Mouse (Mus musculus) granulocyte monocyte progenitor cell, adult 5-6 weeks (primary cell): ENCODE data around the gene Olfr551. TPM values are rescaled to one million over a fixed set of nuclear protein-coding genes. Genes with fewer than 3 reads are reported as not detected.
"Not testable (repeated sequence)": the region's sequence is repeated elsewhere in the genome, so short reads cannot be mapped to it uniquely, and the experiment has no call there.

Experiments used
- ATAC-seq: replicated peaks from 2 replicates; pipeline ENCODE4 v1.8.0; 2016; ENCODE audit warnings: mild to moderate bottlenecking, moderate TSS enrichment, inconsistent platforms; ENCODE audit not compliant: poor library complexity, severe bottlenecking
- total RNA-seq, 2 experiments: library from RNA; stranded (forward) in 1 of 2; stranded (reverse) in 1 of 2; fragments of 200-712, 200-1000 nt in 1 of 2; fragments of >200 nt in 1 of 2; fragmentation: Nextera tagmentation in 1 of 2; gene quantifications; 2 replicates each; pipeline ENCODE4 v1.2.3; 2014 to 2017

Olfr551 gene
- total RNA-seq (2014; fragmentation: Nextera tagmentation) (not detected in 2 replicates), total RNA-seq (2017) (not detected in 2 replicates)

- no peak for ATAC-seq
These were observed at the start of gene Olfr551 for GRCm38 (mm10) chr7:102591786-102592185. TSS of gene Olfr551 (minus strand) at chr7:102591886.

- no peak for ATAC-seq
These were observed 46.4 kb upstream of the Olfr551 start, which contains the start of gene Olfr554 for GRCm38 (mm10) chr7:102638132-102638531. TSS of gene Olfr554 (plus strand) at chr7:102638432.

DNA sequence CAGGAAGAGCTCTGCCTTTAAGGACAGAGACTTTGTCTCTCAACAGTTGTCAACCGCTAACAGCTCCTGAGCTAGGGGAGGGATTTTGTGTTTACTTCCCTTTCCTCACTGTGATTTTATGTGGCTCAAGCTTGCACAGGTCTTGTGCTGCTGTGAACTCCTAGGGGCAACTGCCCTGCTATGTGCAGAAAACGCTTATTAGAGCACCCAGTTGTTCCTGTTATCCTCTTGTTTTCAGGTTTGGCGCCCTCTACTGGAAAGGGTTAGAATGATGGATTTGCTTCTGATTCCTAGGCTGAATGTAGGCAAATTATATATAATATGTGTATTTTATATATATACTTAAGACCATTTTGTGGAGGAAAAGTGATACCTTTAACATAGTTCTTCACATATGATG is 45.0 kb upstream of the Olfr551 start:
- peak; percentile 91 for ATAC-seq

- ATAC-seq = not testable (repeated sequence)
These were observed 28.7 kb upstream of the Olfr551 start for GRCm38 (mm10) chr7:102620368-102620767.

DNA sequence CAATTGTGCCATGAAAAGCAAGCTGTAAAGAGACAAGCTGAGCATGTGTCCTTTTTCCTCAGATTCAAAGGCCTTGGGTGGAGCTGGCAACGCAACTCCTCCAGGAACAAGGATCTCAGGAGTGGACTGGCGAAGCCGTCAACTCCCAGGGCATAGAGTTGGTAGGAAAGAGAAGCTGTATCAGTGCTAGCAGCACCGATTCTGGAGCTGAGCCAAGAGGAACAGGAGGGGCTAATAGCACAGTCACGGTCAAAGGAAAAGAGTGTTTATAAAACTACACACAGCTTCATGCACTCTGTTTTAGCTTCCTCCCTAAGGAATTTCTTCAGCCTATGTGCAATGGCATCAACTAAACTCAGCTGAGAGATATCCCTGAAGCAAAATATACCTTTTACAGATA is 27.9 kb upstream of the Olfr551 start:
- peak; percentile 77 for ATAC-seq

DNA sequence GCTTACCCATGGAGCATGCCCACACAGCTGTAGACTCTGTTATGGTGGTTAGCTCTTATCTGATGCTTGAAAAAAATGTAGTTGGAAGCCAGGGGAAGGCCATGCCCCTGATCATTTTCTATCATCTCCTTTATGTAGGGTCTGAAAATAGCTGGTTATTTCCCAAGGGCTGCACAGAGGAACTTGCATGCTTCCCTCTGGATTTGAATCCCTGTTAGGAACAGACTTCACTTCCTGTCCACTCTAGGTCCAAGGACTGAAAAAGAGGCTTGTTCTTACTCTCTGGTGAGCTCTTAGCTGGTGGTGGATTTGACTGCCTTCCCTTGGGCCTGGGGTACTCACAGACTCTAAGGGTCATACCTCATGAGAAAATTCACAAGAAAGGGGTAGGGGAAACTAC is 26.4 kb upstream of the Olfr551 start, which contains the start of gene Olfr553:
Gene Olfr553, minus strand, starts transcription at position 101 of the 400 bp plus-strand sequence.
- ATAC-seq = no peak

DNA sequence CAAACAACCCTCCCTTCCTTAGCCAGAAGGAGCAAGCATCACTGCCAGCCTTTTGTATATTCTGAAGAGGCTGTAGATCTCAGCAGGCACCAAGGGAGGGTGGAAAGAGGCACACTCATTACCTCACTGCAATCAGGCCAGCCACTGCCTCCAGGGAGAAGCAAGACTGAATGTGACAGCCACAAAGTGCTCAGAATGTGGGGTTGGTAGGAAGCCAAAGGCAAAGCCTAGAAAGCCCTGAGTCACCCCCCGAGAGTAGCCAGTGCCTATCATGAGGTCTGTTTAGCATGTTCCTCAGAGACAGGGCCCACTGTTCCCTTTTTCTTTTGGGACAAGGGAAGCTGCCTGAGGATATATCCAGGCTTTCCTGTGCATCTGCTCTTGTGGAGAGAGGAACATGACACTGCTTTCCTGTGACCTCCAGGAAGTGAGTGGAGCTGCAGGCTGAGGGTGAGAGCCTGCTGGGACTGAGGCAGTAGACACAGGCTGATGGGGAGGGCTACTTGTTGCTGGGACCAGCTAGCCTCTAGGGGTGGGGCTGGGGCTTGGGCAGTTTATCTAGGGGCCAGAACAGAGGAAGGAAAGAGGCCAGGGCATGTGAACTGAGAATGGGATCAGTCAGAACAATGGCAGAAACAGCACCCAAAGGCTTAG is 5.8 kb upstream of the Olfr551 start, which contains the start of gene Olfr552:
Gene Olfr552, plus strand, starts transcription at position 393 of the 654 bp plus-strand sequence.
- ATAC-seq = peak; percentile 73

DNA sequence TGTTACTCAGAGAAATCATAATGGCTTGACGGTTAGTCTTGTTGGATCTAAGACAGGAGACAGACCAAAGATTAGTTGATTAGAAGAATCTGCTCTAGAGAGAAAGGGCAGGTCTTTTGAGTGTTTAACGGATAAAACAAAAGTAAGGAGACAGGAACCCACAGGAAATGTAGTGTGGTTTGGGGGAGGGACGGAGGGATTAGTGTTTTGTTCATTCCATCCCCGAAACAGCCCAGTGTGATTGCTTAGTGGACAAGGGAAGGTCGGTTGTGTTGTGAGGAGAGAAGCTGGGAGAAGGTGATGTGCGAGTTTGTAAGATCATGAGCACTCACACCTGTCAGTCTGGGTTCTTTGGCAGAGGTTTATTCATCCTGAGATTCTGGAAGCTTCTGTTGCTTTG is 15.7 kb downstream of the Olfr551 start:
- no peak; the same call in 1 of the 2 replicates for ATAC-seq

DNA sequence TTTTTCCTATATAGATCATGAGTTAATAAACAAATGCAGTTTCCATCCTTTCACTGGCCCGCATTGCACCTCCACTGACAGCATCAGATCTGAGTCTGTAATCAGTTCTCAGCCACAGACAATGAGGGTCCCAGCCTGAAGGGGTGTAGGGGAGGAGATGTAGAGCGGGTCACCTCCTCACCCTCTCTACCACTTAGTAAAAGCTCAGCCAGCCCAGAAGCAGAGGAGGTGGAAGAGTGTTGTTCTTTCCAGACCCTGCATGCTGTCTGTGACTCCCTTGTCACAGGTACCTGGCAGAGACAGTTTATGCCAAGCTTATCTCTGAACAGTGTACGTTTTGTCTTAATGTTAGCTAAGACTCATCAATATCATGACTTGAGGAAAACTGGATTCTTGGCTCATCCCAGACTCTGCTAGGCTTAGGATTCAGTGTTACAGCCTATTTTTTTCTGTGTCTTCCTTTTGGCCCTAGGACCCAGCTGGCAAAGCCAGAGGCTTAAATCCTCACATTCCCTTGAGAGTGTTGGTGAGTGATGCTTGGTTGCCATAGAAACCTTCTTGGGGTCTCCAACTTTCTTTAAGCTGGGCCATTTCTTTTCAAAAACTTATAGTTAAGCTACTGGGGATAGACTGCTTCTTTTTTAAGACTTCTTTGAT is 18.4 kb downstream of the Olfr551 start:
- ATAC-seq = no peak

DNA sequence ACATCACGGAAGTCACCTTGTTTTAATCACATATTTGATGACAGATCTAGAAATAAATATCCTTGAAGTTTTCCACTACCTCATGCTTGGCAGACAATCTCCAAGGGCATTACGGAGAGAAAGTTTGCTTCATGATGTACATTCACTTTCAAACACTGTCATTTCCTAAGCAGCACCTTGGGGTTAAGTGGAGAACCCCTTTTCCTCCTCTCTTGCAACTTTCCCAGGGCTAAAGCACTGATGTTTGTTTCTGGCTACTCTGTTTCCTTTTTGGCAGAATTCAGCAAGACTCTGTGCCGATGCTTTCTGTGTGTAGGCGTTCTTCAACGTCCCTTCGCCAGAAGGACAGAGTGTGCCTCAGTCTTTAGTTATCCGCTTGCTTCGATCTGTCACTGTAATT is 20.5 kb downstream of the Olfr551 start, which contains the start of gene Olfr550:
Gene Olfr550, plus strand, starts transcription at position 301 of the 400 bp plus-strand sequence.
- ATAC-seq = no peak

DNA sequence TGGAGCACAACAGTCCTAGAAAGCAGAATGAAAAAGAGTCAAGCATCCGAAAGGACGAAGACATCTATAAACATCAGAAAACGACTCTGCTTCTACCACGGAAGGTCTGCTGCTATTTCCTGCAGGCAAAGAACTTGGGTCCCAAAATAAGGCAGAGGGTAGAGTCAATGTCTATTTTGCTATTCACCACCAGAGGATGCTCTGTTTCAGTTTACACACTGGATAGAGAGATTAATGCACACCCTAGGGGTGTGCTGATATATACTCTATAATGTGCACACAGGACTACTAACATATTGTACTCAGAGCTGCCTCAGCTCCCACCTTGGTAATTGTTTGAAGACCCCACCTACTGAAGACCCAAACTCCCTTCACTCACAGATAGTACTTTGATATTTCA is 25.5 kb downstream of the Olfr551 start:
- no peak for ATAC-seq

GRCm38 (mm10) chr7:102564999-102565997 is 26.4 kb downstream of the Olfr551 start, which contains the start of gene Trim21:
TSS of gene Trim21 (minus strand) at chr7:102565486.
- ATAC-seq = peak; percentile 98

DNA sequence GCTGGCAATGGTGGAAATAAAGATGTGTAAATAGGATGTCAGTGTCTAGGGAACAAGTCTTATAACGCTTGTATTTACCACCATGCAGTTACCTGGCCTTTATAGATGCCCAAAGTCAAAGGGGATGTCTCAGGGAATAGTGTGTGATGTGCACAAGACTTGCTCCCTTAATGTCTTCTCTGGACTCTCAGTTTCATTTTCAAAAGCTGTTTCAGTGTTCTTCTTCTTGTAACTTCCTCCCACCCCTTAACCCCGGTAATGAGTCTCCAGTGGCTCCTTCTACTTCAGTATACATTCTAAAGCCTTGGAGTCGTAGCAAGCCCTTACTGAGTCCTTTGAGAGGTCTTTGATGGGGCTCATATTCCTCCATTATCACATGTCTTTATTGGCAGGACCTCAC is 38.4 kb downstream of the Olfr551 start:
- peak; percentile 35; the same call in 1 of the 2 replicates for ATAC-seq

DNA sequence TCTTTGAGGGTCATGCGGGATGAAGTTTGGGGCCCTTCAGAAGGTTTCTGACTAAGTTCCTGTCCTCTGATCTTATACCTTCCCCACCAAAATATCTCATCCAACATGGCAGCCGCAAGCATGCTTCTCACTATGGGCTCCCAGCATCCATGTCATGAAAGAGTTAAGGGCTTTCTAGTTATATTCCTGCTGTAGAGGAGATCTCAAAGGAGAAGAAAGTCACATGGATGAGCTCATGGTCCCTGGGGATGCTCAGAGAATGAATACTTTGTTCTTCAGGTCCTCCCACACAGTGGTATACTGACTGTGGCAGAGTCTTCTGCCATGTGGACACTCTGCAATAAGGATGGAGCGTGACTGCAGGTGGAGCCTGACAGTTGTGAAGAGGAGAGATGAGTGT is 42.1 kb downstream of the Olfr551 start, which contains the start of gene Olfr549:
Gene Olfr549, plus strand, starts transcription at position 301 of the 400 bp plus-strand sequence.
- no peak for ATAC-seq

GRCm38 (mm10) chr7:102541251-102541650 is 50.4 kb downstream of the Olfr551 start:
- peak; percentile 44 for ATAC-seq

GRCm38 (mm10) chr7:102540596-102540995 is 51.1 kb downstream of the Olfr551 start, which contains the start of gene Olfr548-ps1:
TSS of gene Olfr548-ps1 (plus strand) at chr7:102540896.
- ATAC-seq = peak; percentile 42; the same call in 1 of the 2 replicates

GRCm38 (mm10) chr7:102534449-102534848 is 57.2 kb downstream of the Olfr551 start, which contains the start of gene Olfr547:
TSS of gene Olfr547 (plus strand) at chr7:102534749.
- ATAC-seq = no peak
